Mouse (Mus musculus) kidney, postnatal 0 days (tissue): ENCODE results near the gene Ndrg2. TPM values are rescaled to one million over a fixed set of nuclear protein-coding genes. Genes with fewer than 3 reads are reported as not detected.

Experiments used
- ATAC-seq: fragments of 200-750 bp; cut with Nextera tagmentation; replicated peaks from 2 replicates; pipeline ENCODE4 v1.8.0; 2017; ENCODE audit warnings: low read depth, moderate number of reproducible peaks, moderate TSS enrichment, moderate library complexity; ENCODE audit not compliant: low FRiP score
- DNase-seq: peaks from one replicate; pipeline ENCODE4 v3.0.0-alpha.2; 2016; ENCODE audit warnings: low spot score
- H3K27ac ChIP-seq: fragments of 300-500 bp; sonication (generic); 2 replicates; pipeline ENCODE4 v1.5.1; 2014; ENCODE audit warnings: mild to moderate bottlenecking
- H3K27me3 ChIP-seq: fragments of 300-500 bp; sonication (generic); 2 replicates; pipeline ENCODE4 v1.6.1; 2014; ENCODE audit warnings: low read length, mixed read lengths; ENCODE audit not compliant: insufficient read depth
- H3K36me3 ChIP-seq: fragments of 300-500 bp; sonication (generic); 2 replicates; pipeline ENCODE4 v1.6.1; 2014; ENCODE audit warnings: low read length, mixed read lengths; ENCODE audit not compliant: insufficient read depth
- H3K4me1 ChIP-seq: fragments of 300-500 bp; sonication (generic); replicated peaks from 2 replicates; pipeline ENCODE4 v1.6.1; 2014; ENCODE audit warnings: antibody characterized with exemption, low read length, mixed read lengths; ENCODE audit not compliant: insufficient read depth
- H3K4me2 ChIP-seq: fragments of 300-500 bp; sonication (generic); 2 replicates; pipeline ENCODE4 v1.6.1; 2014; ENCODE audit warnings: mild to moderate bottlenecking, low read length, moderate library complexity, mixed read lengths
- H3K4me3 ChIP-seq: fragments of 300-500 bp; sonication (generic); replicated peaks from 2 replicates; pipeline ENCODE4 v1.5.1; 2014; ENCODE audit warnings: low read depth, low read length
- H3K9ac ChIP-seq: fragments of 300-500 bp; sonication (generic); 2 replicates; pipeline ENCODE4 v1.6.1; 2014; ENCODE audit warnings: low read depth, low read length
- H3K9me3 ChIP-seq: fragments of 300-500 bp; sonication (generic); replicated peaks from 2 replicates; pipeline ENCODE4 v1.6.1; 2016; ENCODE audit warnings: low read length, inconsistent platforms, mixed read lengths
- CTCF ChIP-seq: IDR thresholded peaks from 2 replicates; pipeline ENCODE4 v1.5.1; 2016; ENCODE audit warnings: antibody characterized with exemption, low read depth, mild to moderate bottlenecking, moderate library complexity
- WGBS: fragments of 180-500 bp; shearing (Covaris S2); extraction: QIAGEN DNeasy Blood & Tissue Kit; methylation state at CpG from one replicate; pipeline ENCODE4 v1.1.7; 2014; 5-methylcytosine and 5-hydroxymethylcytosine counted together
- polyA plus RNA-seq: library from polyadenylated mRNA; unstranded; fragments of >200 nt; fragmentation: Nextera tagmentation; extraction: Ambion mirVana; gene quantifications from 2 replicates; pipeline ENCODE4 v1.2.1, GENCODE M21; 2015

Ndrg2 gene
- polyA plus RNA-seq, 1 experiment from 2014 or later, result 95.3 TPM

GRCm38 (mm10) chr14:51893809-51894208 is 20.1 kb downstream of the Ndrg2 start:
- Histone ChIP-seq H3K9ac (no peak overlapping the region), H3K36me3 (peaks cover 28% of the 10 kb centered on the region), H3K4me1 (no peaks in the 10 kb centered on the region), H3K4me3 (no peak overlapping the region), H3K9me3 (no peaks in the 10 kb centered on the region), H3K27ac (no peak overlapping the region), H3K27me3 (no peaks in the 10 kb centered on the region), H3K4me2 (no peak overlapping the region)
- TF ChIP-seq CTCF, result no peak
- WGBS, result 60% methylated on average over 3 of the region's 3 CpGs
- ATAC-seq, result no peak
- DNase-seq, result no peak

GRCm38 (mm10) chr14:51893094-51893794 is 20.7 kb downstream of the Ndrg2 start:
- no peaks in the 10 kb centered on the region for H3K4me1 ChIP-seq
- WGBS, result 33% methylated on average over 10 of the region's 10 CpGs
- no peak overlapping the region for H3K4me2 ChIP-seq
- peaks cover 32% of the 10 kb centered on the region for H3K36me3 ChIP-seq
- H3K27me3 ChIP-seq, result no peaks in the 10 kb centered on the region
- no peak for ATAC-seq
- no peak for DNase-seq
- no peak overlapping the region for H3K27ac ChIP-seq
- no peak overlapping the region for H3K9ac ChIP-seq
- no peaks in the 10 kb centered on the region for H3K9me3 ChIP-seq
- no peak for TF ChIP-seq CTCF
- no peak overlapping the region for H3K4me3 ChIP-seq

- ATAC-seq (no peak), DNase-seq (no peak)
- H3K4me1 ChIP-seq, result no peaks in the 10 kb centered on the region
- H3K9me3 ChIP-seq, result no peaks in the 10 kb centered on the region
- WGBS, result 82% methylated on average over 9 of the region's 9 CpGs
- no peak within 1 kb of the TSS for H3K4me3 ChIP-seq
- no peak within 1 kb of the TSS for H3K4me2 ChIP-seq
- H3K27ac ChIP-seq, result no peak within 1 kb of the TSS
- no peaks in the 10 kb centered on the region for H3K27me3 ChIP-seq
- peaks cover 32% of the 10 kb centered on the region for H3K36me3 ChIP-seq
- no peak within 1 kb of the TSS for H3K9ac ChIP-seq
- no peak for TF ChIP-seq CTCF
Measured at GRCm38 (mm10) chr14:51892191-51892939, 21.6 kb downstream of the Ndrg2 start, which contains the start of gene Slc39a2. Gene Slc39a2 (plus strand): TSS chr14:51892889.

- DNase-seq (no peak), ATAC-seq (no peak)
- Histone ChIP-seq H3K27me3 (no peaks in the 10 kb centered on the region), H3K9me3 (no peaks in the 10 kb centered on the region), H3K4me3 (no peak overlapping the region), H3K4me2 (no peak overlapping the region), H3K4me1 (peaks cover 9% of the 10 kb centered on the region; the same call in 1 of the 2 replicates), H3K36me3 (peaks cover 37% of the 10 kb centered on the region), H3K27ac (no peak overlapping the region), H3K9ac (no peak overlapping the region)
- TF ChIP-seq CTCF, result no peak
- 91% methylated on average over 6 of the region's 6 CpGs for WGBS
Measured at GRCm38 (mm10) chr14:51889833-51890232, 24.1 kb downstream of the Ndrg2 start.

- H3K36me3 ChIP-seq, result peaks cover 25% of the 10 kb centered on the region
- TF ChIP-seq CTCF, result no peak
- H3K4me1 ChIP-seq, result peaks cover 9% of the 10 kb centered on the region; the same call in 1 of the 2 replicates
- no peak for DNase-seq
- H3K9me3 ChIP-seq, result no peaks in the 10 kb centered on the region
- H3K27me3 ChIP-seq, result no peaks in the 10 kb centered on the region
- no peak overlapping the region for H3K9ac ChIP-seq
- peak overlapping the region; percentile 68; the same call in 1 of the 2 replicates for H3K4me2 ChIP-seq
- WGBS, result 66% methylated on average over 6 of the region's 6 CpGs
- no peak overlapping the region for H3K27ac ChIP-seq
- no peak for ATAC-seq
- H3K4me3 ChIP-seq, result no peak overlapping the region
Measured at GRCm38 (mm10) chr14:51886051-51886450, 27.9 kb downstream of the Ndrg2 start.

GRCm38 (mm10) chr14:51884598-51885331 is 29.2 kb downstream of the Ndrg2 start, which contains the start of gene Mettl17:
Gene Mettl17 (plus strand): TSS chr14:51884842.
- Histone ChIP-seq H3K27me3 (no peaks in the 10 kb centered on the region), H3K9ac (peak within 1 kb of the TSS; percentile 70), H3K4me3 (peak within 1 kb of the TSS; percentile 62), H3K4me1 (peaks cover 9% of the 10 kb centered on the region; the same call in 1 of the 2 replicates), H3K36me3 (peaks cover 18% of the 10 kb centered on the region), H3K4me2 (peak within 1 kb of the TSS; percentile 68), H3K27ac (peak within 1 kb of the TSS; percentile 83), H3K9me3 (no peaks in the 10 kb centered on the region)
- 0 out of 2 replicates have a peak, but pooled peaks have one; percentile 18 for TF ChIP-seq CTCF
- peak; percentile 99 for DNase-seq
- peak; percentile 98 for ATAC-seq
- WGBS, result under 1% methylated on average over 43 of the region's 43 CpGs
